Mouse (Mus musculus) small intestine, adult 2 months (tissue): ENCODE data around the gene Cdh4.

Experiments
- CTCF ChIP-seq: fragments of 200-500 bp; IDR thresholded peaks from 2 replicates; pipeline ENCODE4 v1.5.1; 2012; ENCODE audit warnings: low read depth, mild to moderate bottlenecking, control low read depth, inconsistent platforms, low read length, moderate library complexity, mixed read lengths; ENCODE audit not compliant: insufficient replicate concordance, insufficient read length; ENCODE audit errors: extremely low read depth
- POLR2A ChIP-seq: fragments of 200-500 bp; IDR thresholded peaks from 2 replicates; pipeline ENCODE4 v1.6.1; 2012; ENCODE audit warnings: low read depth, mild to moderate bottlenecking, control low read depth, inconsistent platforms, low read length, moderate library complexity

GRCm38 (mm10) chr2:179687243-179687681 is 245.0 kb downstream of the Cdh4 start:
- TF ChIP-seq CTCF (no peak), POLR2A (no peak)
